Mouse (Mus musculus) yolk sac, embryonic 10.5 days (tissue): ENCODE data around the gene Wdr64.

Experiments
- DNase-seq: peaks from one replicate; pipeline ENCODE4 v3.0.0-alpha.2; 2017; ENCODE audit warnings: low spot score

Wdr64 gene

GRCm38 (mm10) chr1:175725771-175726170, 27.4 kb downstream of the Wdr64 start:
- DNase-seq: no peak

- no peak for DNase-seq
These were observed 56.4 kb downstream of the Wdr64 start for GRCm38 (mm10) chr1:175754576-175755364.

GRCm38 (mm10) chr1:175794668-175795067, 96.3 kb downstream of the Wdr64 start:
- no peak for DNase-seq

- no peak for DNase-seq
These were observed 110.0 kb downstream of the Wdr64 start for GRCm38 (mm10) chr1:175808356-175808755.

GRCm38 (mm10) chr1:175811625-175812024, 113.2 kb downstream of the Wdr64 start:
- no peak for DNase-seq

GRCm38 (mm10) chr1:175823815-175824438, 125.5 kb downstream of the Wdr64 start:
- DNase-seq: no peak

- DNase-seq: no peak
These were observed 130.1 kb downstream of the Wdr64 start for GRCm38 (mm10) chr1:175828539-175828938.

- DNase-seq: no peak
These were observed 130.8 kb downstream of the Wdr64 start for GRCm38 (mm10) chr1:175829220-175829619.

- DNase-seq: no peak
These were observed 157.1 kb downstream of the Wdr64 start for GRCm38 (mm10) chr1:175855515-175855914.
